Mouse (Mus musculus) heart, postnatal 36 days (tissue): ENCODE measurements around the gene Pomc. TPM values are rescaled to one million over a fixed set of nuclear protein-coding genes. Genes with fewer than 3 reads are reported as not detected.

Experiments
- total RNA-seq, 2 experiments: library from RNA; stranded (reverse); gene quantifications; 2 replicates each; pipeline ENCODE4 v1.2.3; 2021

The Pomc gene
- total RNA-seq, 2 experiments from 2014 or later = 0.27 to 0.42 TPM

Other genes with a start within 250 kb of the Pomc start
- gene Dnmt3a, start 148.9 kb upstream of the Pomc start, total RNA-seq = 10 to 100 TPM; 71.7 to 75.8 TPM
- gene Efr3b, start 84.0 kb downstream of the Pomc start, total RNA-seq = 1 to 10 TPM; 6.3 to 6.4 TPM
- gene Dnajc27, start 127.6 kb downstream of the Pomc start, total RNA-seq = 1 to 10 TPM; 6.5 to 8.3 TPM
- 1 to 10 TPM; 3.1 to 4.0 TPM for gene Adcy3, start 178.2 kb downstream of the Pomc start, total RNA-seq